Mouse (Mus musculus) regulatory T cell (primary cell): ENCODE data around the gene Mier3.
"Not testable (repeated sequence)": the region's sequence is repeated elsewhere in the genome, so short reads cannot be mapped to it uniquely, and the experiment has no call there.

ENCODE experiments used
- in situ Hi-C: fragments of 300-600 bp; cut with MboI, MseI; formaldehyde crosslinking; loops from one replicate; pipeline ENCODE4 v1.15.1; 2025; ENCODE audit warnings: high pct_unique_total_duplicates

The Mier3 gene

DNA sequence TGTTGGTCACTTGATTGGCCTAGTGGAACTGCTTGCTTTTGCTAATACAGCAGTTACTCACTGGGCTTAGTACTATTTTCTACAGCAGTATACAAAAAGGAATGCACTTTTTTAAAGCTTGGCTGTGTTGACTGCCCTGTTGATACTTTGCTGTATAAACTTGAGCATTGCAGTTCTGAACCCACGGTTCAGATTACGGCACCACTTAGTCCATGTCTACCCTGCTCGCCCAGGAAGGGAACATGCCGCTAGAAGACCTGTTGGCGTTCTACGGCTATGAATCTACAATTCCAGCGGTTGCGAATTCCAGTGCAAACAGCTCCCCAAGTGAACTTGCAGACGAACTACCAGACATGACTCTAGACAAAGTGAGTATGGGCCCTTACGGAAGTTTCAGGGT lies 22.6 kb downstream of the Mier3 start:
- in situ Hi-C loops = no loop called here

DNA sequence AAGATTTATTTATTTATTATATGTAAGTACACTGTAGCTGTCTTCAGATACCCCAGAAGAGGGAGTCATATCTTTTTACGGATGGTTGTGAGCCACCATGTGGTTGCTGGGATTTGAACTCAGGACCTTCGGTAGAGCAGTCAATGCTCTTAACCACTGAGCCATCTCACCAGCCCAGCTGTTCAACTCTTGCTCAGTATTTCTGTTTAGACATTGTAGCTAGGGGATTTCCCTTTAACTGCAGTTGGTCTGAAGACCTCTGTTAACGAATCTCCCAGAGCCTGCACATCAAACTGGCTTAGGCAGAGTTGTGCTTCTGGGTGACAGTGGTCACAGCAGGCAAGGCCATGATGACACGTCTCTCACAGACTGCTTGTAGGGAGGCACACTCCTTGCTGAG lies 23.2 kb downstream of the Mier3 start:
- in situ Hi-C loops = not testable (repeated sequence)

- in situ Hi-C loops = no loop called here
These were observed 29.8 kb downstream of the Mier3 start for GRCm38 (mm10) chr13:111710531-111710930.

DNA sequence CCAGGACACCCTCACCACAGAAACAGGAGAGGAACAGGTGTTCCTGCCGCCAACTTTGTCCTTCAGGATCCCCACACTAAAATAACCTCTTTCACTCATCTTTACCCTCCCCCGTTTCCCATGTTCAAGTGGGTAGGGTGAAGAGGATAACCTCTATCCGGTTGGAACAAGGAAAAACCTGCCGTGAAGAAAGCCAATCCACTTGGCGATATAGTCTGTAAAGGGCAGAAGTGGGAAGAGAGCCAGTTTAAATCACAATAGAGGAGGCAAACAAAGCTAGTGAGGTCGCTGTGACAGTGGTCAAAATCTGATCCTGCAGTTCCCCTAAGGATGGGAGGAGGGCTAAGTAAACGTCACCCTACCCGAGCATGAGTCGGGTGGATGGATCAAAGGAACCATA lies 38.9 kb downstream of the Mier3 start:
- in situ Hi-C loops = loop anchor here (10.0 kb wide), 1 partner anchor 155 kb away; no protein-coding TSS in a partner anchor

GRCm38 (mm10) chr13:111724811-111725164 lies 44.0 kb downstream of the Mier3 start:
- in situ Hi-C loops = loop anchor here (5.0 to 25.0 kb wide), 4 partner anchors 37 to 737 kb away; no protein-coding TSS in a partner anchor

- in situ Hi-C loops = loop anchor here (5.0 to 25.0 kb wide), 4 partner anchors 38 to 738 kb away; no protein-coding TSS in a partner anchor
These were observed 44.6 kb downstream of the Mier3 start for GRCm38 (mm10) chr13:111725165-111726077.

DNA sequence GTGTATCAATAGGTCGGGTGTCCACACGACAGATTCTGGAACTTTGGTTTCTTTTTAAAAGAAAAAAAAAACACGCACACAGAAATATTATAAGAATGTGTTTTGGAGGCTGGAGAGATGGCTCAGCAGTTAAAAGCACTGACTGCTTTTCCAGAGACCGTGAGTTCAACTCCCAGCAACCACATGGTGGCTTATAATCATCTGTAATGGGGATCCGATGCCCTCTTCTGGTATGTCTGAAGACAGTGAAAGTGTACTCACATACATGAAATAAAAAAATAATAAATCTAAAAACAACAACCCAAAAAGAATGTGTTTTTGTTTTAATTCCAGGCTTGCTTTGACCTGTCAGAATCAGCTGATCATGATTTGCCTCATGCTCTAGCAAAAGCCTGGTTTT lies 46.1 kb downstream of the Mier3 start:
- in situ Hi-C loops = loop anchor here (5.0 to 25.0 kb wide), 4 partner anchors 40 to 740 kb away; no protein-coding TSS in a partner anchor

- in situ Hi-C loops = loop anchor here (5.0 to 25.0 kb wide), 3 partner anchors 197 to 754 kb away; partner anchors contain the start of gene Gm49496
These were observed 60.6 kb downstream of the Mier3 start for GRCm38 (mm10) chr13:111741204-111741990.

- in situ Hi-C loops = loop anchor here (5.0 to 25.0 kb wide), 3 partner anchors 197 to 755 kb away; partner anchors contain the start of gene Gm49496
These were observed 61.3 kb downstream of the Mier3 start for GRCm38 (mm10) chr13:111741991-111742615.

- in situ Hi-C loops = loop anchor here (5.0 to 25.0 kb wide), 3 partner anchors 200 to 757 kb away; partner anchors contain the start of gene Gm49496
These were observed 63.6 kb downstream of the Mier3 start for GRCm38 (mm10) chr13:111744233-111745000.

DNA sequence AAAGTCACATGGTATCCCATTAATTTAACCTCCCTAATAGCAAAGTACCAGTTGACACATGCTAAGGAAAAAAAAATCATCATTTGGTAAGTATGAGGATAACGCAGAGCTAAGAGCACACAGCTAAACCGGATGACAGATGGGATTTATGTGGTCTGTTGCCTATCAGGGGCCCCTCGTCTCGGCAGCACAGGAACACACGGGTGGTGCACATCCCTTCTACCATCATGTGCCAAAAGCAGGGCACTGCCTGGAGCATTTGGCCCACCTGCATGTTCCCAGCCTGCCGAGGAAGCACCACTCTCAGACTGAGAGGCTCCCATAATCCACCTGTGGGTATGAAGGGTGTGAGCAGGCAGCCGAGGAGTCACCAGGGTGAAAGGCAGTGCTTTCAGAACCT lies 64.4 kb downstream of the Mier3 start:
- in situ Hi-C loops = loop anchor here (10.0 to 25.0 kb wide), 2 partner anchors 200 to 758 kb away; partner anchors contain the start of gene Gm49496

DNA sequence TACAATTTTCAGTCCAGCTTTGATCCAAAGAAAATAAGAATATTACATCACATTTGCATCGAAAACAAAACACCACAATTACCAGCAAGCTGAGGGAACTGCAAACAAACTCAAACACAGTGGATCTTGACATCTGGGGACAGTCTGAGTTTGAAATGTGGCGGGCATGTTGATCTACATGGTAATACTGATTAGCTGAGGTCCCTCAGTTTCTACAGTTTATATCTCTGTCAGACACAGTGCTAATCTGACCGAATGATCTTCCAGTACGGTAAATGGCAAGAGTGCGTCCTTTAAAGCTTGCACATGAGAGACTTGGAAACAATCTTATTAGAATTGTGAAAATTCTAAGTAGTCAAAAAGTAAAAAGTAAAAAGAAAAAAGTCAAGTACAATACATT lies 66.1 kb downstream of the Mier3 start:
- in situ Hi-C loops = loop anchor here (10.0 to 25.0 kb wide), 2 partner anchors 202 to 760 kb away; partner anchors contain the start of gene Gm49496

- in situ Hi-C loops = loop anchor here (10.0 to 25.0 kb wide), 2 partner anchors 204 to 761 kb away; partner anchors contain the start of gene Gm49496
These were observed 67.7 kb downstream of the Mier3 start for GRCm38 (mm10) chr13:111748301-111749062.

DNA sequence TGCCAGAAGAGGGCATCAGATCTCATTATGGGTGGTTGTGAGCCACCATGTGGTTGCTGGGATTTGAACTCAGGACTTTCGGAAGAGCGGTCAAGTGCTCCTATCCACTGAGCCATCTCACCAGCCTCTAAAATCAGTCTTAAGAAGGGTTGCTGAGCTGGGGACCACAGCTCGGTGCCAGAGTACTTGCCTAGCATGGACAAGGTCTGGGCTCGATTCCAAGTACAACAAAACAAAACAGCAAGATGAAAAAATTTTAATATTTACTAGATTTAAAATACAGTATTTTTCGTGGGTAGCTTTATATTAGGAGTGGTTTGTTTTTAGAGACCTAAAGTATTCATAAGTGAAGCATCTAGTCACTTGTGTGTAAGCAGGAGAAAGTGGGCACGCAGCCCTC lies 72.5 kb downstream of the Mier3 start:
- in situ Hi-C loops = no loop called here

DNA sequence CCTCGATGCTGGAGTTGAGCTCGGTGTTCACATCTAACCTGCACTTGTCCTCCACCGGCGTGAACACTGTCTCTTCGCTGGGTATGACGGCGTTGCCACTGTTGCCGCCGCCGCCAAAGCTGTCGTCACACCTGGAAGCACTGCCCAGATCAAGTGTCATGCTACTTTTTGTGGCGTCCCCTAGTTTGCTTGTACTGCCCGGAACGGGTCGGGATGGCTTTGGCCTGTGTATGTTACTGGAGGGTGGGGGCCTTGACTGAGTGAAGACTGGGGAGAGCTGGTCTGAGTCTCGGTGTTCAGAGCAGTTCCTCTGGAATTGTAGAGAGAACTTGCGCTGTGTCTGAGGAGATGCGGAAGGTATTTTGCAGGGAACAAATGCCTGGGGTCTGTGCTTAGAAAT lies 74.6 kb downstream of the Mier3 start:
- in situ Hi-C loops = no loop called here

DNA sequence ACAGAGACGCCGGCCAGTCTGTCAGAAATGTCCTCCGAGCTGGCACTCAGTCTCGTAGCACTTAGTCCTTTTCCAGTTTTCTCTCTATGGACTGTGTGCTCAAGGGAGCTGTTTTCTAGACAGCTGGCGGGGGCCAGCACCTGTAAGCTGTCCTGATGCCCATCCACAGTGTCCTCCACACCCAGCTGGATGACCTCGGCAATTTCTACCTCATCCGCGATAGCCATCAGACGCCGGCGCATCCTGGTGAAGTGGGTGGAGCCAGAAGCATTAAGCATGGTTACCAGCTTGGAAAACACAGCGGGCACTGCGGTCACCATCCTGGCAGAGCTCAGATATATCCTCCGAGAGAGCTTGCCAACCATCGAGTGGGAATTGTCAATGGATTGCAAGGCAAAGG lies 75.2 kb downstream of the Mier3 start:
- in situ Hi-C loops = no loop called here

- in situ Hi-C loops = no loop called here
These were observed 76.2 kb downstream of the Mier3 start for GRCm38 (mm10) chr13:111756986-111757385.

DNA sequence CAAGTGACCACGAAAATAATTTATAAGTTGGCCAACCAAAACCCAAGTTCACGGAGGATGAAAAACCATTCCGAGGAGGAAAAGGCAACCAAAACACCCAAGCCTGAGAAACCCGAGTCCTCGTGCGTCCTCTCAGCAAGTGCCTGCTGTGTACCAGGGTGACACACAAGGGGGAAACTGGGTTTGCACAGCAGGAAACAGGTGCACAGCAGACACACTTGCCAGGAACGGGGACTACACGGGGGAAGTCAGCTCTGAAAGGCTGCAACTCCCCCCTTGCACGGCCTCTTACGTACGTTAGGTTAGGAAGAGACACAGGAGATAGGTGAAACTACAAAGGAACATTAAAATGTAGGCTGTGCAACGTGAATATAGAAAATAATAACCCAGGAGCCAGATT lies 81.7 kb downstream of the Mier3 start:
- in situ Hi-C loops = no loop called here
